Mouse (Mus musculus) left cerebral cortex, adult 2 months (tissue): Measurements from ENCODE around the gene Ramp2. TPM values are rescaled to one million over a fixed set of nuclear protein-coding genes. Genes with fewer than 3 reads are reported as not detected.

Source experiments
- DNase-seq, 2 experiments: peaks; one replicate each; pipeline ENCODE4 v3.0.0; 2021 to 2022; ENCODE audit warnings: low spot score in 2 of 2, mixed read lengths in 1 of 2; ENCODE audit errors: extremely low spot score in 1 of 2
- H3K27ac ChIP-seq: fragments of 200-600 bp; 2 replicates; pipeline ENCODE4 v1.8.1; 2022
- H3K4me3 ChIP-seq: fragments of 200-600 bp; 2 replicates; pipeline ENCODE4 v1.8.1; 2022
- CTCF ChIP-seq: fragments of 200-600 bp; IDR thresholded peaks from 2 replicates; pipeline ENCODE4 v1.8.1; 2022; ENCODE audit warnings: antibody characterized with exemption, mild to moderate bottlenecking, moderate library complexity
- intact Hi-C: fragments of 180-260 bp; cut with DNase I; formaldehyde crosslinking; loops from one replicate; pipeline ENCODE4 v1.15.1; 2025
- total RNA-seq, 2 experiments: library from RNA; stranded (reverse); gene quantifications; 2 replicates each; pipeline ENCODE4 v1.2.3; 2021

Gene Ramp2
- total RNA-seq, 2 experiments from 2014 or later = 35.7 to 40.8 TPM

DNA sequence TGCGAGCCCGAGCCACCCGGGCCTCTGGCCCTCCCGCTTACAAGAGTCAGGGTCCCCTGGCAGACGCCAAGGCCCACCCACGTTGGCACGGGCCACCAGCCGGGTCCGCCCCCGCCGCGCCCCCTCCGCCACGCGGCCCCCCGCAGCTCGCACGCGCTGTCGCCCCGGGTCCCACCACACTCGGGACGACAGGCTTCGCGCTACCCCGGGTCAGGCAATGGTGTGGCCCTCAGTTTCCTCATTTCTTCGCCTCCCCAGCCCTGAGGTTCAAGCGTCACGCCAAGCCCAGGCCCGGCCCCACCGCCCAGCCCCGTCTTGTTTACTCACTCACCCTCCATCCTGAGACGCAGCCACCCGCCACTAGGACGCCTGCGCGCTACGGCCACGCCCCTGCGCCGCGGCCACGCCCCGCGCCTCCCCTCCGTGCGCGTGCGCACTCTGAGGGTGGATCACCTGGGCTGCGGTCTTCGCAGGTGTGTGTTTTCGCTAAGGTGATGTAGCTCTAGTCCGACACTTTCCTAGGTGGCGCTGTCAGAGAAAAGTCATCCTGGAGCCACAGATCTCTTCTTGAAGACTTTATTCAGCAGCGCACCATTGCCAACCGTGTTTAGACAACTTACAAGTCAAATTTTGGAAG lies 19.6 kb upstream of the Ramp2 start, which contains the start of gene Ezh1:
Gene Ezh1, minus strand, starts transcription at position 399 of the 637 bp plus-strand sequence.
- peak; percentile 40 for TF ChIP-seq CTCF
- H3K27ac ChIP-seq = peak within 1 kb of the TSS; percentile 80
- peak within 1 kb of the TSS; percentile 85 for H3K4me3 ChIP-seq
- intact Hi-C loops = no loop called here
- DNase-seq = peak; percentile 90 to 92

DNA sequence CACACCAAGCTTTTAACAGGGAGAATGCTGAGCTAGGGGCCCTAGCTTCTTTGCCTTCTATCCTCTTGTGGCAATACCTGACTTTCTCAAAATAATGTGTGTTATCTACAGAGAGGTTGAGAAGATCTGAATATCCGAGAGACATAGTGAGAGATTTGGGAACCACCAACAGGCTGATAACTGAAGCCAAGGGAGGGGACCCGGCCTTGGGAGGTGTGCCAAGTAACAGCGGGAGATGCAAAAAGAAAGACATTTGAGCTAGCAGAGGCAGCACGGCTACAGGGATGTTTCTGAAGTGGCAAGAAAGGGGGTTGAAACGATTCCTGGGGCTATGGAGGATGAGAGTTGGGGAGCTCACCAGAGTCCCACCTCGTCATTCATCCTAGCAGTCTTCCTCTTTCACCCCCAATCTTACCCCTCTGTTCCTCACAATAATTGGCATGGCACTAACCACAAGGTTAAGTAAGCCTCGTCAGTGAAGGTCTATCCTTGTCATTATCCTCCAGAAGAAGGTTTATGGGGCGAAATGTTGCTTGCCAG lies 16.4 kb upstream of the Ramp2 start:
- peak overlapping the region; percentile 86 for H3K27ac ChIP-seq
- DNase-seq = no peak
- no peak for TF ChIP-seq CTCF
- intact Hi-C loops = no loop called here
- H3K4me3 ChIP-seq = no peak overlapping the region

DNA sequence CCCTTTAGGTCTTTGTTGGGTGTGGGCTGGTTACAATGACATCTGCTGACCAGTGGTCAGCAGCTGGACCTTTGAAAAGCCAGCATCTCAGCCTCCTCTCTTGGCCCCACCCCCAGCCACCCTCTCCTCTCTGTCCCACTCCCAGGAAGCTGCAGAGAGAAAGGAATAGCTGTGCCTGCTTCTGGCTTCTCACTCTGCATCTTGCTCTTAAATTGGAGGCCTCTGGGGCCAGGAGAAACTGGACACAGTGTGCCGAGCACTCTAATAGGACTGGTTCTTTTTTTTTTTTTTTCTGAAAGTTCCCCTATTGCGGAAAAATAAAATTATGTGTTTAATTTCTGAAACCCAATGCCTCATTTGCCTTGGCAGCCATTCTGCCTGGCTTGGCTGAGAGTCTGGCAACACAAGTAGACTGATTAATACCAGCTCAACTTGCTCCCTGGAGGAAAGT lies 15.7 kb upstream of the Ramp2 start:
- peak overlapping the region; percentile 86 for H3K27ac ChIP-seq

GRCm38 (mm10) chr11:101230526-101230925 lies 15.3 kb upstream of the Ramp2 start:
- intact Hi-C loops = no loop called here
- no peak for DNase-seq
- no peak overlapping the region for H3K4me3 ChIP-seq
- peak overlapping the region; percentile 86 for H3K27ac ChIP-seq
- TF ChIP-seq CTCF = no peak

More for the DNA sequence above, 15.7 kb upstream of the Ramp2 start:
- intact Hi-C loops = no loop called here
- no peak for TF ChIP-seq CTCF
- H3K4me3 ChIP-seq = no peak overlapping the region
- no peak for DNase-seq

GRCm38 (mm10) chr11:101230991-101231871 lies 14.6 kb upstream of the Ramp2 start:
- Histone ChIP-seq H3K4me3 (peak overlapping the region; percentile 22), H3K27ac (peak overlapping the region; percentile 86)
- peak in 1 of 2 experiments; percentile 21 for DNase-seq
- no peak; the same call in 1 of the 2 replicates for TF ChIP-seq CTCF
- intact Hi-C loops = no loop called here

- peak overlapping the region; percentile 21 for H3K4me3 ChIP-seq
- no peak for TF ChIP-seq CTCF
- intact Hi-C loops = no loop called here
- H3K27ac ChIP-seq = peak overlapping the region; percentile 86
- DNase-seq = no peak
Measured at GRCm38 (mm10) chr11:101232010-101232839, 13.6 kb upstream of the Ramp2 start.

GRCm38 (mm10) chr11:101233240-101233639 lies 12.6 kb upstream of the Ramp2 start:
- intact Hi-C loops = no loop called here
- Histone ChIP-seq H3K4me3 (no peak overlapping the region), H3K27ac (no peak overlapping the region)
- no peak for DNase-seq
- no peak for TF ChIP-seq CTCF

DNA sequence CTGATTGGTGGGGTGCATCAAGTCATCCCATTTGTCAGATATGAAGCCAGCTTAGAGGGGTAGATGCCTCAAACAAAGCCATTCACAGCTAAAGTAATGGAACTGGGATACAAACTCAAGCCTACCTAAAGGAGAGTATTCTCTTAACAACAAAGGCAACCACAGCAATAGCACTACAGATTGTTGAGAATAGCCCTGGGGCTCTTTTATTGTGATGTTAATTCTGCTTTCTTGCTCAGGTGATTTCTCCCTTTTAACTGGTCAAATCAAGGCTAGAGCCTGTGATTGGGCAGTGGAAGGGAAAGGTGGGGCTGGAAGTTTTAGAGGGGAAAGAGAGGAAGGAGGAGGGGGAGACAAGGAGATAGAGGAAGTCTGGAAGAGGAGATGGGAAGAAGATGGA lies 11.7 kb upstream of the Ramp2 start:
- Histone ChIP-seq H3K27ac (no peak overlapping the region), H3K4me3 (no peak overlapping the region)
- DNase-seq = no peak
- no peak for TF ChIP-seq CTCF
- intact Hi-C loops = no loop called here

DNA sequence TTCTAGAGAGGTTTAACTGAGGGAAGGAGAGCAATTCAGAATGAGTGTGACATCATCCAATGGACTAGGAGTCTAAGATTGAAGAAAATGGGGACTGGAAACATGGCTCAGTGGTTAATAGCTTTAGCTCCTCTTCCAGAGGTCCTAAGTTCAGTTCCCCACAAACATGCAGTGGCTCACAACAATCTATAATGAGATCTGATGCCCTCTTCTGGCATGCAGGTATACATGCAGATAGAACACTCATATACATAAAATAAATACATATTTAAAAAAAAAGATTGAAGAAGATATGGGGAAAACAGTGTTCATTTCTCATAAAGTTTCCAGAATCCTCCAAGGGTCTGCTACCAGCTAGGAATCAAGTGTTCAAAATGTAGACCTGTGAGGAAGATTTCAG lies 10.4 kb upstream of the Ramp2 start:
- DNase-seq = no peak

DNA sequence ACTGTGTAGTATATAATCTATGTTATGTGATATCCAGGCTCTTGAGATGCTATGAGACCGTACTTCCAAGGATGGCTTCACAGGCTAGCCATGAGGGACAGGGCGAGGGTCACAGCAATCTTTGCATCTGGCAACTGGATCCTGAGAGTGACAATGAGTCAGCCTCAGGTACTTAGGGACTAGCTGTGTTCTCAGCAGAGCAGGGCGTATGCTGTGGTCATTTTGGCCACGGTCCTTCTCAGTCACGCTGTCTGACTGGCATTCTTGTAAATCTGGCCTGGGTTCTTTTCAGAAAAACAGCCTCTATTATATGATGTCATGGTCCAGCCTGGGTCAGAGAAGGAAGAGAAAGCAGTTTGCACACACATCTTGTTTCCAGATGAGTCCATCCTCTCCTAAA lies 9.0 kb upstream of the Ramp2 start:
- no peak overlapping the region for H3K4me3 ChIP-seq

More for the DNA sequence above, 10.4 kb upstream of the Ramp2 start:
- peak; percentile 3 for TF ChIP-seq CTCF
- Histone ChIP-seq H3K27ac (no peak overlapping the region), H3K4me3 (no peak overlapping the region)
- intact Hi-C loops = no loop called here

GRCm38 (mm10) chr11:101238071-101238647 lies 7.7 kb upstream of the Ramp2 start:
- no peak overlapping the region for H3K4me3 ChIP-seq
- no peak for TF ChIP-seq CTCF
- peak overlapping the region; percentile 64 for H3K27ac ChIP-seq
- intact Hi-C loops = no loop called here
- no peak for DNase-seq

More for the DNA sequence above, 9.0 kb upstream of the Ramp2 start:
- DNase-seq = no peak
- TF ChIP-seq CTCF = no peak
- no peak overlapping the region for H3K27ac ChIP-seq
- intact Hi-C loops = no loop called here
